Mouse (Mus musculus): ENCODE measurements at regions not wholly inside any gene's neighbourhood (a gene's known extent, or its start where the extent isn't known, plus 50 kb on each side); places are given as distances from the start of the nearest gene placed in this dataset.

DNA sequence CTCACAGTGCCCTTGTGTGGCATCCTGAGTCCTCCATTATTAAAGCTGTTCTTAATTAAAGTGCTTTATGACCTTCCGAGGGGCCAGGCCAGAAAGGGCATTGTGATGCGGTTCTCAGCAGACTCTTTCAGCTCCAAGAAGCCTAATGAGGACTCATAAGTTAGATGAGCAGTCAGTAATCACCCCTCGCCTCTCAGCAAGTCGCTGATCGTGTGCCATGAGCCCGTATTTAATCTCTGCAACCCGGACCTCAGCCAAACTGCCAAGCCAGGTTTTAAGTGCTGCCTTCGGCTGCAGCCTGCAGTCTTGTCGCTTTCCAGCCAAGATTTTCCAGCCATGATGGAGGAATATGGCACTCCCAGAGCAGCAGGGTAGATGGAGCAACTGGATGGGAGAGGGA is 56.1 kb upstream of the Rbfox1 start:
- DNase-seq (ENCODE audit: low read depth, low spot score), result no peak

DNA sequence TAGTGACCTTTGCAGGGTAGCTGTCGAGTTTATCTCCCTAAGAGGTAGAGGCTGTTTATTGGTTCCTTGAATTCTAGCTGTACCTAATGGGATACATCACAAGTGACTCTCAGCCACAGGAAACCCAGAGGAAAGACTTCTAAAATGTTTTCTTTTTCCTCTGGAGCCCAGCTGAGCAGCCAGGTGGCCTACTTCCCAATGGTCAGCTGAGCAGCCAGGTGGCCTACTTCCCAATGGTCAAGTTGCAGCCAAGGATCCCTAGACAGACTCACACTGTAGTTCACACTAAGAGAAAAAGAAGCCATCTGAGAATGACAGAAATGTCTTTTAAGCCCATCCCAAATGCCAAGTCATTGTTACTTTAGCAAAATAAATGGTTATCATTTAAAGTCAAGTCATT is 61.8 kb upstream of the Rbfox1 start:
- no peak for DNase-seq (ENCODE audit: low read depth, low spot score)

DNA sequence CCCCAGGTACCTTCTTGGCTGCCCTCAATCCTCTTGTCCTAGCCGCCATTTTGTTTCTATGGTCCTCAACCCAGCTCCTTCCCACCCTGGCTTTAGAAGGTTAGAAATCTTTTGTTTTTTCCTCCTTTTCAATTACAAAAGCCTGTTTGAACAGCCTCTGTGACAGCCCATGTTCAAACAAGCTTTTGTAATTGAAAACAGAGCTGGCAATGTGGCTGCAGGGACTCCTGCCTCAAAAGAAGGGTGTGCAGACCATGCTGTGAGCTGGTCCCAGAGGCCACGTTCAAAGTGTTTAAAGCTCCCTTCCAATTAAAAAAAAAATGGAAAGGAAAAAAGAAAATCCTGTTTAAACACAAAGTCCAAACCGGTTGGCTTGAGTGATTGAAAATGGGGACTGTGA is 68.0 kb upstream of the Rbfox1 start:
- DNase-seq (ENCODE audit: low read depth, low spot score), result no peak

DNA sequence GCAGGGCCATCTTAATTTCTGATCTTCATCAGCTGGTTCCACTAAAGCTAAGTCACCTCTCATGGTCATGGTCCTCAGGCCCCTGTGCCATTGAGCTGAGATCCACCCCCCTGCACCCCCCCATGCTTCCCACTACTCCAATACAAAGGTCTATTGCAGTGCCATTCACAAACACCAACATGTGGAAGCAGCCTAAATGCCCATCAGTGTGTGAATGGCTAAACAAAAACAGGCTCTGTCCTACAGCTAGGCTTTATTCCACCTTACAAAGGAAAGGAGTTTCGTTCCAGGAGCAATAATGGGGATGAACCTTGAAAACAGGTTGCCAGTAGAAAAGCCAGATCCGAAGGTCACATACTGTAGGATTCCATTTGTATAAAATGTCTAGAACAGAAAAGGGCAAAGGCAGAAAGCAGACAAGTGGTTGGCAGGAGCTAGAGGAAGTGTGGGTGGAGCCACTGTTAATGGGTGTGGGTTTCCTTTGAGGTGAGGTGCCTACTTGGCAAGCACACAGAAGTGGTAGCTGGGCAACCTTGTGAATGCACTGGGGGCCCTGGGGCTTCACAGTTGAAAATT is 72.8 kb upstream of the Rbfox1 start:
- no peak for DNase-seq (ENCODE audit: low read depth, low spot score)

DNA sequence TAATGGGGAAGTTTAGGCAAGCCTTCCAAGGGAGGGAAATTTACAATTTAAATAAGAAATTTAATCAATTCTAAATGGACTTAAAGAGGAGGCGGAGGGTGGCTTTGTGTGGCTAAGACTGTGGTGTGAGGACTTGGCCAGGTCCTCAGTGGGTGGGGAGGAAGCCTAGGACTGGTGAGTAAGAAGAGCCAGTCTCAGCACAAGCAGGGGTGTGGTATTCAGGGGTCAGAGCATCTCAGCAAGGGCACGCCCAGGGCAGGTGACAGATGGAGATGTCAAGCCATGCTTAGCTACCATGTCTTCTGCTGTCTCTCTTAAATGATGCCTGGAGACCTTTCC is 73.5 kb upstream of the Rbfox1 start:
- DNase-seq (ENCODE audit: low read depth, low spot score), result no peak

DNA sequence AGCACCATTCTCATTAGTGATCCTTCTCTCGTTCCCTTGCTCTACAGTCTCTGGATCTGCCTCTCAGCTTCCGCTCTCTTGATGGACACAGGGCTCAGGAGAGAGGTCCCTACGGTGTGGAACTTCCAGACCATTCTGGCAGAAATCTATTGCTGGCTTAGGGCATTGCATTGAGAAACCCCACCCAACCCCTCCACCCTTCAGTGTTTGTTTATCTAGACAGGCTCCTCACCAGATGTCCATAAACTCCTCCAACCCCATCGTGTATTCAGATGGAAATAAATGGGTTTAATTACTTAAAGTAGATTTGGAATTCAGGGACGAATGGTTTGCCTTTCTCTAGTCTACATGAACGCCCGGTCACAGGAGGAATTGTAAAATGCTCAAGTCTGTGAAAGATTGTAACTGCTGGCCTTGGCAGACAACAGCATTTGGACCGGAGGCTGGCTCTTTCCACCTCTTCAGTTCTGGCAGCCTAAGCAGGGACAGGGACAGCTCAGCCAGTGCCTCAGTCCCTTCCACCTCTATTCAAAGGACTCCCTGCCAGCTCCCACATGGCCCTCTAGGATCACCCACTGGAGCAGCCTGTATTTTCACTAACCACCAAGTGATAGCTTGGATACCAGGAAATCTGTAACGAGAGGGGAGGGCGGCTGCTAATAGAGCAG is 74.0 kb upstream of the Rbfox1 start:
- DNase-seq (ENCODE audit: low read depth, low spot score), result no peak

DNA sequence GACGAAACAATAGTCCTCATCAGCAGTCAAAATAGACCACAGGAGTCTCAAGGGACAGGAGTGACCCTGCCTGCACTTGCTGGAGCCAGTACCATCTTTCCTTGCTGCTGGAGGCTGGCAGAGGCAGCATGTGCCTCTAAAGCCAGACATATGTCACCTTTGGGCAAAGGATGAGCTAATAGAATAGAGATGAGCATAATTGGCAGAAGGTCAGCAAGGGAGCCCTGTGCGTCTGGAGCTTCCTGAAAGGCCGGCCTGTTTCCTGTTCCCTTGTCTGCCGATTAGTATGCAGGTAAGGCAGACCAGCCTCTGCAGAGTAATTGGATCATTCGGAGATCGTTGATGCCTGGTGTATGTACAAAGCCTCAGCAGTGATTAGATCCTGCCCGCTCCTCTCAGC is 87.0 kb upstream of the Rbfox1 start:
- no peak for DNase-seq (ENCODE audit: low read depth, low spot score)

DNA sequence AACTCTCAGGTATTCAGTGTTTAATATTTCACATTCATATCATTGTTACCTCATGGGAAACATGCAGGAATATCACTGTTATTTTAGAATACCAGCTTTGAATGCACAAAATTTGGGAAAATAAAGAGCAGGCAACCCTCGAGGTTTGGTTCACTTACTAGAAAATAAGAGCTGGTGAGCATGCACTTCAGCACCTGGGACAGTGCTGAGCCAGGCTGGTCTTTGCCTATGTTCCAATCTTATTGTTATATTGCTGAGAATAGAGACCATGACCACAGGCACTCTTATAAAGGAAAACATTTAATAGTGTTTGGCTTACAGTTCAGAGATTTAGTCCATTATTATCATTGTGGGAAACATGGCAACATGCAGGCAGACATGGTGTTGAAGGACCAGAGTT is 92.9 kb upstream of the Rbfox1 start:
- peak; percentile 13 for DNase-seq (ENCODE audit: low read depth, low spot score)

DNA sequence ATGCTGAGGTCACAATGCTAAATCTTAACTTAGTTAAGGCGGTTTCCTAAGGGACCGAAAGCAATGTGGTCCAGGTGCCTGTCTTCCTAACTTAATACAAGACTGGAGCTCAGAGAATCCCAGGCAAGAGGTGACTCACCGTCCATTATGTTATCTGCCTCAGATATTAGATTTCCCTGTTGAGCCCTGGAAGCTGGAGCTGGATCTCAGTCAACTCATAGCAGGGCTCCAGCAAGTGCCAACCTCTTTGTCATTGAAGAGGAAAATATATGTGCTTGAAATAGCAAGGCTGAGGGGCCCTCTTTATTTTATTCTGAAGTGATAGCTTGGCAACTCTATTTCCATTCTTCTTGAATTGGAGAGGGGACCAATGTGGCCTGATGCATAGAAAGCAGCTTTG is 95.0 kb upstream of the Rbfox1 start:
- no peak for DNase-seq (ENCODE audit: low read depth, low spot score)

DNA sequence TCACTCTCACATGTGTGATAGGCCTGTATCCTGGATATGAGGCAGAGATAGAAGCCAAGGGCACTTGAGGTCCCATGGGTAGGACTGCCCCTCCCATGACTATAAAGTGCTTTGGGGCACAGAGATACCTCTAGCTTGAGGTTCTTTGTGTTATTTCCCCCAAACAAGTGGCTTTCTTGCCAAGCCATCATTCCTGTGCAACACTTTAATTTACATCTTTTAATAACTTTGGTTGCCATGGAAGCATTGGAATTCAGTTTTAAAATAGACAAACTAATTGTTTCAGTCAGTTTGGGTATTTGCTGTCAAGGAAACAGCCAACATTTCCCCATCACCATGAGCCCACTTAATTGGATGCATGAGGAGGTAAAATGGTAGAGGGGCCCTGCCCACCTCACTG is 97.9 kb upstream of the Rbfox1 start:
- DNase-seq (ENCODE audit: low read depth, low spot score), result no peak

DNA sequence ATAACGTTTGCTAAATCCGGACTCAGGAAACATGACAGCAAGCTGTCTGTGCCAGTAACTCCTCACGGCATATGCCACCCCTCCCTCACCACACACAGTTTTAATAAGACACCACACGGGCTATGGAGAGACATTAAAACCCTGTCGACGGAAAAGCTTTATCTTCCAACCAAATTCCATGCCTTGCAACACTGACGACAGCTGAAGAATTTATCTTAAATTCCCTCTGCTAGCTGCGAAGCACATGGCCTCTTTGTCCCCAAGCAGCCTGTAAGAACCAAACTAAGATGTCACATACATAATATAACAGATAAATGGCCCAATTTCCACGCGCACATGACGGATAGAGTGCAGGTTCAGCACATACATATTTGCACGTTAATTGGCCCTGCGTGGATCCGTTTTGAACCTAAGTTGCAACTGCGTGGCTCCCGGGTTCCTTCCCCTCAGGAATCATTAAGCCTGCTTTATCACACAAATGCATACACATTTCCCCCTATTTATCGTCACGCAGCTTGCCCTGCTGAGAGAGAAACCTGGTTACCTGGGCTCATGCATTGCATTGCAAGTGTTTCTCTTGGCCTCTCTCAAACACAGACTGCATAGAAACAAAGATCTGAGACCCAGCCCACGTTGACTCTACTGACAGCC is 118.3 kb upstream of the Rbfox1 start:
- no peak for DNase-seq (ENCODE audit: low read depth, low spot score)

DNA sequence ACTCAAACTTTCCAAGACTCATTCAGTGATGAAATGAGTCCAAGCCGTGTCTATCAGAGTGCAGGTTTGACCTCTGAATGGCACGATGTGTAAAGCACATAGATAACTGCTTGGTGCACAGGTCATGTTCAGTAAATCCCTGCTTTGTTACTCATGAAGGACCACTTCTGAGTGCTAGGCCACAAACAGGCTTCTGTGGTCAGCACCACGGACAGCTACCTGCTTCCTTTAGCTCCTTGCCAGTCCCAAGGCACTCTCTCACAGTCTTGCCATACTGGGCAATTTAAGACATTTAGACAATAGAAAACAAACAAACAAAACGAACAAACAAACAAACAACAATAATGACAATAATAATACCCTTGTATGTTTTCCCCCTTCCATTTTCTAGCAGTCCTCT is 120.0 kb upstream of the Rbfox1 start:
- DNase-seq (ENCODE audit: low read depth, low spot score), result peak; percentile 84

DNA sequence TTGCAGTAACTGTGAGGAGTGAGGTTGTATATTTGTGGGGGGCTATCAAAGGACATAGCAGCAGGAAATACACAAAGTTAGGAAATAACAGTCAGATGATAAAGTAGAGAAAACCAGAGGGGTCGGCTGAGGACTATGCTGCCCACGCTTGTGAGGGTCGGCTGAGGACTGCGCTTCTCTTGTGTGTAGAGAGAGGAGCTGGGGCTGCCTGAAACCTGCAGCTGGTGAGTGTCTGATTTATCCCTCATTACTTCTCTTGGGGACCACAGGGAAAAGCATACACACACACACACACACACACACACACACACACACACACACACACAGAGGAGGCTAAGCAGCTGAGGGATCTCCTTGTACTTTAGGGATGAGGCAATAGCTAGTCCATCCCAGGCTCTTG is 124.3 kb upstream of the Rbfox1 start:
- no peak for DNase-seq (ENCODE audit: low read depth, low spot score)

DNA sequence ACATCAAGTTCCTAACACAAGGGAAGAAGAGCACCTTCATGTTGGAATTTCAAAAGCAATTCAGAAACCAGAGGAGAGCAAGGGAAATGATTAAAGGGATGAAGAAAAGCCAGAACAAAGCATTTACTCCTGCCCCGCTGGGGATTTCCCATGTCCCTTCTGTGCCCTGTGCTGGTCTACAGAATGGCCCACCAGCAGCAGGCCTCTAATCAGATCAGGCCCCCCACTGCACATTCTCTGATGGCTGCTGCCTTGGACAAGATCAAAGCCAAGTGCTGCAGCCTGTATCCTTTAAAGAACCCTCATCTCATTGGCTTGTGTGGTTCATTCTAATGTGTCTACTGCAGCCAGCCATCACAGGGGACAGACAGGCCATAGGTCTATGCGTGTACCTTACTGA is 126.1 kb upstream of the Rbfox1 start:
- no peak for DNase-seq (ENCODE audit: low read depth, low spot score)

DNA sequence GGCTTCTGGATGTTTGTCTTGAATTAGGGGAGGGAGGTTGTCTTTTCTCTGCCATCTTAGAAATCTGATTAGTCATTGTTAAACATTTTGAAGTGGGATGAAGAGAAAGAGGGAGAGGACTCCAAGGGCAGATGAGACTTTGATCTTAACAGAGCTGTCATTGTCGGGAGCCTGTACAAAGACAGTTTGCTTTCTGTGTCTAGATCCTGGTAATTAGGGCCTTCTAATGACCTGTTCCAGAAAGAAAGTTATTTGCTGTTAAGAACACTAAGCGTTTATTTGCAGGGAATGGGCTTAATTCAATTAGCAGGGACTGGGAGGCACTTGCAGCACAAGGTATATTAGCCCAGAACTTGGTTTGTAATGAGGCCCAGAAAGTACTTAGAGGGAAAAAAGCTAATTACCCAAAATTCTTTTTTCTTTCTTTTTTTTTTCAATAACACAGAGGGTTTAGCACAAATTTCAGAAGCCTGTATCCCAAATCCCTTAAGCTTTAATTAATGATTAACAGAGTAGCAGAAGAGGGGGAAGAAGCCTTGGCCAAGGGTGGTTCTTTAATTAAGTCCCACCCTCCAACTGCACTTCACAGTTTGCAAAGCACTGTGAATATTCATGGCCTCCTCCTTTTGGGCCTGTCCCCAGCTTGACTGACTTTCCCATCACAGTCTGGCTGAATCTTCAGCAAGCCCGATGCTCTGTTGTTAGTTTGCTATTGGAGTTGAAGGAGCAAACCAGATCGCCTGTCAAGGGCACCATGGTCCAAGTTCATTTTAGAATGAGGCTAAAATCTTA is 142.2 kb upstream of the Rbfox1 start:
- no peak for DNase-seq (ENCODE audit: low read depth, low spot score)

DNA sequence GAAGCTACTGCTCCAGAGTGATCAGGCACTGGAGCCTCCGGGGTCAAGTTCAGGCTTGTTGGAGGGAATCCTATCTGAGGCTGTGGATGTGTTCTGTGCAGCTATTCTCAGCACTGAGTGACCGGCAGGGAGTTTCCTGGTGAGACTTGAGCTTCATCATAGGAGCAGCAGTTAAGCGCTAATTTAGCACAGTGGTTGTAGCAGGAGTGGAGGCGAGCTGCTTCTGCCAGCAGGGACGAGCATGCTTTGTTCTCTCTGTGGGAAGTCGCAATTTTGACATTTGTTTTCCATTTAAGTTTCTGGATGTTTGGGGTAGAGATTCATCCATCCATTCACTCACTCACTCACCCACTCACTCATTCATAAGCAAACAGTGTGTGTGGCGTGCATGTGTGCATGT is 144.4 kb upstream of the Rbfox1 start:
- no peak for DNase-seq (ENCODE audit: low read depth, low spot score)

DNA sequence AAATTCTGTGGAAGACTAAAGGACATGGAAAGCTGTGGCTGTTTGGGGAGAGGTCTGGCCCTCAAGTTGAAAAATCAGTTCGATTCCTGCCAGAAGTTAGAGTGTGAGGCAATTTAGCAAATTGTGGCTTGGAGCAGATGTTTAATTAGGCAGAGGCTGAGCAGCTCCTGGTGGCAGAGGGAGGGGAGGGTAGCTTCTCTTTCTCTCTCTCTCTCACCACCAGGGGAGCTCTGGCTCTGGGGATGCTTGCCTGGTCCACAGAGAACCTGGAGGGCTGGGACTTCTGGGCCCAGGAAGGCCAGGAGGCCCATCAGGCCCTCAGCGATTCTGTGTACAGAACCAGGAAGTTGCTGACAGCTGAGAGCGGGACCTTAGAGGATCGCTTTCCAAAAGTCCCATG is 151.5 kb upstream of the Rbfox1 start:
- DNase-seq (ENCODE audit: low read depth, low spot score), result no peak

DNA sequence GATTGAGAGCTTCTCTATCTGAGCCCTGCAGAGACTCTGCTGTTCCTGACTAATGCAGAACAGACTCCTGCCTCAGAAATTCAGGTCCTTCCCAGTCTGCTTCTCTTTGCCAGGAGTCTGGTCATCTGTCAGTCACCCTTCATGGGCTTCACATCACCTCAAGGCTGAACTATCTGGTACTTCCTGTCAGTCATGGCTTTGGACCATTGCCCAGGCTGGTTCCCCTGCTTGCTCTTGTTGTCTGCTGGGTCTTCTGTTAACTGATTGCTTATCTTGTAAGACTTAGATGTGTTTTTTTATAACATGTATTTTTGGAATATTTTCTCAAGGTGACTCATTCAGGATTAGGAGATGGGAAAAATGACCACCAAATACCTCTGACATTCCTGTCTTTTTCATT is 162.6 kb upstream of the Rbfox1 start:
- no peak for DNase-seq (ENCODE audit: low read depth, low spot score)

DNA sequence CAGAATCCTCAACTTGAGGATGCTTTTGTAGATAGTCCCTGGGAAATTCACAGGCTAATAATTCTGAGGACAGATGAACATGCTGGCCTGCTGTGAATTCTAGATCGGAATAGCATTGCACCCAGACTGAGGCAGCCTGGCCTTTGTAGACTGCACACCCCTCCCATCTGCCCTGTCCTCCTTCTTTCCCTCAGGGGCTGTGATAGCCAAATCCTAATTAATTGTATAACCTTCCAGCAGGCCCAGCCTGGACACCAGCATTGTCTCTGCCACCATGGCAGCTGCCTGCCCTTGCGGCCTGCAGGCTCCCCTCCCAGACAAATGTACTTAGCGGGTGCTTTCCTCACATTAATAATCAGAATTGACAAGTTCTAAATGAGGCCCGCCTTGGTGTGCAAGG is 171.7 kb upstream of the Rbfox1 start:
- no peak for DNase-seq (ENCODE audit: low read depth, low spot score)

DNA sequence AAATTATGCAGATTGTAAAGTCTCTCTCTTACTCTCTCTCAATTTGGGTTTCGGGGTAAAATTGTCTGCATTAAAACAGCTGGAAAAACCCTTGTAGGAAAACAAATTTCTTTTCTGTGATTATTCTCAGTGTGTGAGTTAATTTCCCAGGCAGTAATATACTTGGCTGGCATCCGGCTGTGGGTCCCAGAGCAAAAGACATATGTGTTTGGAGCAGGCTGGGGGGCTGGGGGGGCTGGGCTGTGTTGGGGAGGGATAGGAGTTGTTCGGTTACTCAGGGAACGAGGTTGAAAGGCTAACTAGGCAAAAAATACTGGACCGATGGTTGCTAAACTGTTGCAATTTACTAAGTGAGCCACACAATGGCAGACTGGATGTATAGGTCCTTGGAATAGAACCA is 175.3 kb upstream of the Rbfox1 start:
- no peak for DNase-seq (ENCODE audit: low read depth, low spot score)

DNA sequence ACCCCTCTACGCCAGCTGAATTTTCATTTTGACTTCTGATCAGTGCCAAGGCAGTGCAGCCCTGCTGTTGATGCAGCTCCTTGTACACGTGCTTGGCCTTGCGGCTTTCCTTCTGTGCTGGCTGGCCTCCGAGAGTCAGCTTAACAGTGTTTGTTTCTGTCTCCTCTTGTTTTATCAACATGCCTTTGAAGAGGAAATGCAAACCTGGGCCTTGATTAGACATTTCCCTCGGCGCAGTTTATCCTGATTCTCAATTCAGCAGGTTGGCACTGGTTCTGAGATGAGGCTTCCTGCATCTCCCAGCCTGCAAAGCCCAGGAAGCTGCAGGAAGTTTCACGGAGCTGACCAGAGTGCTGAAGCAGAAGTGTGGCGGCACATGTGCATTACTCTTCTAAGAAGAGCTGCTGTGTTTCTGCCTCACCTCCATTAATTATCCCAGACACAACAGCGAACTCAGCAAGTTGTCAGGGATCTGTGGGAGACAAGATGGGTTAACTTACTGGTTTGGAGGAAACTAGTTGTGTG is 184.4 kb upstream of the Rbfox1 start:
- DNase-seq (ENCODE audit: low read depth, low spot score), result peak; percentile 69

DNA sequence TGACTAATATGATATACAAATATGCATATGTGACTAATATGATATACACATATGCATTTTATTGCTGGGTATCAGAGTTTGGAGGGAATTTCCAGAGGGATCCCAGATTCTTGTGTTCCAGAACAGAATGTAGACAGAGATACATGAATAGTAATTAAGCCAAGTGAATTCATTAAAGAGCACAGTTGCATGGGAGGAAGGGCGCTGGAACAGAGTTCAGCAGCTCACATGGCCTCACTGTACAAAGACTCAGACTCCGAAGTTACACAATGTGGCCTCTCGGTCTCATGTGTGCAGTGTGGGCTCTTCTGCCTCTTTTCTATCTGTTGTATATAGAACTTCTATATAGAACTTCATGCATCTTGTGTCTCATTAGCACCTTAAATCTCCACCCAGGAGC is 196.8 kb upstream of the Rbfox1 start:
- DNase-seq (ENCODE audit: low read depth, low spot score), result no peak

Data from forelimb bud, embryonic 11.5 days (tissue).